Mouse (Mus musculus) small intestine, adult 10 weeks (tissue): ENCODE measurements around the gene Aplp1. TPM values are rescaled to one million over a fixed set of nuclear protein-coding genes. Genes with fewer than 3 reads are reported as not detected.

Source experiments
- polyA plus RNA-seq: library from polyadenylated mRNA; stranded (reverse); fragments of 350-450 nt; fragmentation: Illumina TruSeq; extraction: RNeasy Lipid Tissue Mini Kit (QIAGEN cat#74804); gene quantifications from one replicate; pipeline ENCODE4 v1.2.3, GENCODE M21; 2014; ENCODE audit warnings: low replicate concordance

Aplp1 gene
- 9.8 TPM for polyA plus RNA-seq

DNA sequence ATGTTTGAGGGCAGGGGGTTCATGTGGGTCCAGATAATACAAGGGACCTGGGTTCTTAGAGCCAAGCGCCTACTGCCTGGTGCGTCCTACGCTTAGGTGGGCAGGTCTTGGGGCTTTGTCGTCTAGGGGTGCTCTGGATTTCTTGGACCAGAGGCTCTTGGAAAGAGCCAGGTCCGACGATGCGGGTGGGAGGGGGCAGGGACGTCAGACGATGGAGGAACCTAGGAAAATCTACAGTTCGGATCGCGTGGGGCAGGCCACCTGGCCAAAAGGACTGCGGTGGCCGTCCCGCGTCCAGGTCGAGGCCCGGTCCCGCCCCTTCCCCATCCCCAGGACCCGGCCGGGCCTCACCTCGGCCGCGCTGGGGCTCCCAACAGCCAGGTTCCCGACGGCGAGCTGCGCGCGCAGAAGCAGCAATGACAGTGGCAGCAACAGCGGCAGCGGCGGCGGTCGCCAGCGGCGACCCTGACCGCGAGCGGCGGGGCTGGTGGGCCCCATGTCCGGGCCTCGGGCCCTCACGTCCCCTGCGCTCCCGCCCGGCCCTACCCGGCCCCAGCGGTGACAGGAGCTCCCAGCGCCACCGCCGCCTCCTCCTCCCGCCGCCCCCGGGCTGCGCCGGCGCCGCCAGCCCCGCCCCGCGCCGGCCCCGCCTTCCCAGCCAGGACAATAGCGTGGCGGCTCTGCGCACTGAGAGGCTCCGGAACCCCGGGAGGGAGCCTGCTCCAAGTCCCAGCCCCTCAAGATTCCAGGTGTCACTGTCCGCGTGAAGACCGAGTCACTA lies at the start of gene Aplp1:
Gene Aplp1, minus strand, starts transcription at position 565 of the 781 bp plus-strand sequence.

GRCm38 (mm10) chr7:30493401-30493931 lies 48.1 kb upstream of the Aplp1 start, which contains the start of gene Prodh2:
Gene Prodh2 (plus strand): TSS chr7:30493622.

DNA sequence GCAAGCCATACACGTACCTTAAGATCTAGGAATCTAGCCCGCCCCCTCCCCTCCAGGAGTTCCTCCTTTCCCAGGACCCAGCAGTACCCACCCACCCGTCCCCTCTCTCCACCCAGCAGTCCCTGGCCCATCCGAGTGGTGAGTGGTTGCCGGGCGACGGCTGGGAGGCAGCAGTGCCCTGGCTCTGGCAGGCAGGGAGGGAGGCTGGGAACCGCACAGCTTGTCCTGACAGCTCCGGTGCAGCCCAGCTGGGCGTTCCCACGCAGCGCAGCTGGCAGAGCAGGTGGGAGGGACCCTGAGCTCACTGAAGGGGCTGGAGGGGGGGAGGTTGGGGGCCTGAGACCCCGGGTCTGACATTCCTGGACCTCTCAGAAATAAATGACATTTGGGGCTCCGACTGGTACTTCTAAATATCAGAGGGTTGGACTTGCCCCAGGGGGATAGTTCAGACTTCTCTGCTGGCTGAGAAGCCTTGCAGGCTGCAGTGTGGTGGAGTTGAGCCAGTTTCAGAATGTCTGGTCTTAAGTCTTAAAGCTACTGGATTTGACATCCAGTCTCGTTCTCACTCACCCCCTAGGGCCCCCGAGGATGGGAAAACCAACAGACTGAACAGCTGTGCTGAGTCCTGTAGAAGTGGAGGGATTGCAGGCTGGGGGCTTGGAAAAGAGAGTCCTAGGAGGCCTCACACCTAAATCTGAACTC lies 12.4 kb upstream of the Aplp1 start, which contains the start of the genes Kirrel2 and Nphs1:
Gene Kirrel2, minus strand, starts transcription at position 62 of the 702 bp plus-strand sequence.
Gene Nphs1, plus strand, starts transcription at position 687 of the 702 bp plus-strand sequence.

GRCm38 (mm10) chr7:30421175-30421889 lies 24.0 kb downstream of the Aplp1 start, which contains the start of gene Nfkbid:
Gene Nfkbid (plus strand): TSS chr7:30421732.

DNA sequence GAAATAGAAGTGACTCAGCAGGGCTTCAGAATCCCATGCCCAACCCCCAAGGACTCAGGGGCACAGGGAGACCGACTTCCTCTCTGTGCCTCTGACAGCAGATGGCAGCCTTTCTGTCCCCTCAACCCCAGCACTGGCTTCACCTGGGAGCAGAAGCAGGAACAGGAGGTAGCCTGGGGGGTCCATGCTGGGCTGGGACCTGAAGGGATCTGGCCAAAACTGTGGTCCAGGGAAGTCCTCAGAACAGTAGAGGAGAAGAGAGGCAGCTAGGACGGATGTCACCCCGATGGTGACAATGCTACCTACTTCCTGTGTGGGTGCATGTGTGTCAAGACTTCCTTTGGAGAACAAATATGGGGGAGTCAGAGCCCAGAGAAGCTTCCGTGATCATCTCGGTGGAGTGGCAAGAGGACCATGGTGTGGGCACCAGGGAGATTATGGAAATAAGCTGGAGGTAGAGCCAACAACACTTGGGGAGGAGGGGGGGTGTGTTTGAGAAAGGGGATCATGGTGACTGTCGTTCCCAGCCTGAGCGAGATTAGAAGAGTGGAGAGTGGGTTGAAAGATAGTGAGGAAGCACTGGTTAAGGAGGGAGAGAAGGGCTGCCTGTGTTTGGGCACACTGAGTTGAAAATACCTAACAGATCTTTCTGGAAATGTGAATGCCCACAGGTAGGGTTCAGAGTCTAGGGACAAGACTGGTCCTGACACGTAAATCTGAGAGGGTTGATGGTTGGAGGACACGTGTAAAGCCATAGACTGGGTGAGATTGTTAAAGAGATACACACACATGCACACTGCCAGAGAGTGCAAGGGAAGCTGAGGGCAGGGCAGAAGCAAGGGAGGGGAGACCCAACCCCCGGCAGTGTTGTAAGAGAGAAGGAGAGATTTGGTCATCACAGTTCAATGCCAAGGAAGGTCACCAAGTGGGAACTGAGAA lies 25.5 kb downstream of the Aplp1 start, which contains the start of gene Hcst:
Gene Hcst, minus strand, starts transcription at position 294 of the 939 bp plus-strand sequence.

DNA sequence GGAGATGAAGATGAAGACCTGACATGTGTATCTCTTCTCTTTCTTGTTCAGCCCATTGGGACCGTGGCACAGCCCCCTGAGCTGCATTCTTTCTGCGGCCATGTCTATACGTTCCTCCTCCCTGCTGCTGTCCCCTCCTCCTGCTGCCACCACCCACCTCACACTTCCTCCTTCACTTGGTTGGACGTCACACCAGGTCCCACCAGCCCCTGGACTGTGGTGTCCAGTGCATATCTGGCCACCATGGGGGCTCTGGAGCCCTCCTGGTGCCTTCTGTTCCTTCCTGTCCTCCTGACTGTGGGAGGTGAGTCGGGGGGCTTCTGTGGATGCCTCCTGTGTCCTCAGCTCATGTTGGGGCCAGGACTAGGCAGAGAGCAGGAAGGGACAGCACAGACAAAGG lies 31.7 kb downstream of the Aplp1 start, which contains the start of gene Tyrobp:
Gene Tyrobp, plus strand, starts transcription at position 165 of the 400 bp plus-strand sequence.

Other genes starting within 250 kb of the Aplp1 start
- gene Capns1, start 246.7 kb downstream of the Aplp1 start, polyA plus RNA-seq: 24.3 TPM
- gene Polr2i, start 213.6 kb downstream of the Aplp1 start, polyA plus RNA-seq: not detected
- gene Tbcb, start 213.3 kb downstream of the Aplp1 start, polyA plus RNA-seq: 3.2 TPM
- gene Ovol3, start 209.8 kb downstream of the Aplp1 start, polyA plus RNA-seq: not detected
- not detected for gene Thap8, start 165.4 kb downstream of the Aplp1 start, polyA plus RNA-seq
- not detected for gene Wdr62, start 165.1 kb downstream of the Aplp1 start, polyA plus RNA-seq
- 1.2 TPM for gene Clip3, start 153.8 kb downstream of the Aplp1 start, polyA plus RNA-seq
- gene Alkbh6, start 136.8 kb downstream of the Aplp1 start, polyA plus RNA-seq: 2.9 TPM
- 1.6 TPM for gene Syne4, start 130.7 kb downstream of the Aplp1 start, polyA plus RNA-seq
- 0.71 TPM for gene E130208F15Rik, start 123.8 kb downstream of the Aplp1 start, polyA plus RNA-seq
- gene Sdhaf1, start 121.6 kb downstream of the Aplp1 start, polyA plus RNA-seq: 1.3 TPM
- 0.41 TPM for gene Lrfn3, start 82.8 kb downstream of the Aplp1 start, polyA plus RNA-seq
- 2.8 TPM for gene Tyrobp, start 31.8 kb downstream of the Aplp1 start, polyA plus RNA-seq
- gene Hcst, start 25.7 kb downstream of the Aplp1 start, polyA plus RNA-seq: not detected
- 0.67 TPM for gene Nfkbid, start 23.8 kb downstream of the Aplp1 start, polyA plus RNA-seq
- gene Kirrel2, start 12.2 kb upstream of the Aplp1 start, polyA plus RNA-seq: not detected
- 0.15 TPM for gene Nphs1, start 12.8 kb upstream of the Aplp1 start, polyA plus RNA-seq
- not detected for gene Prodh2, start 48.1 kb upstream of the Aplp1 start, polyA plus RNA-seq
- gene Arhgap33, start 89.5 kb upstream of the Aplp1 start, polyA plus RNA-seq: 0.11 TPM
- gene Hspb6, start 106.6 kb upstream of the Aplp1 start, polyA plus RNA-seq: 28.5 TPM
- gene Proser3, start 106.8 kb upstream of the Aplp1 start, polyA plus RNA-seq: 0.97 TPM
- gene Lin37, start 114.3 kb upstream of the Aplp1 start, polyA plus RNA-seq: not detected
- 2.6 TPM for gene U2af1l4, start 117.8 kb upstream of the Aplp1 start, polyA plus RNA-seq
- gene Gm49396, start 117.8 kb upstream of the Aplp1 start, polyA plus RNA-seq: 6.2 TPM
- 17.3 TPM for gene Psenen, start 118.1 kb upstream of the Aplp1 start, polyA plus RNA-seq
- not detected for gene Igflr1, start 119.9 kb upstream of the Aplp1 start, polyA plus RNA-seq
- gene Kmt2b, start 143.2 kb upstream of the Aplp1 start, polyA plus RNA-seq: 4.6 TPM
- gene Zbtb32, start 153.4 kb upstream of the Aplp1 start, polyA plus RNA-seq: not detected
- gene Upk1a, start 167.3 kb upstream of the Aplp1 start, polyA plus RNA-seq: not detected
- gene Cox6b1, start 180.6 kb upstream of the Aplp1 start, polyA plus RNA-seq: 1,034 TPM
- not detected for gene Etv2, start 190.3 kb upstream of the Aplp1 start, polyA plus RNA-seq
- gene Rbm42, start 204.8 kb upstream of the Aplp1 start, polyA plus RNA-seq: not detected
- gene Haus5, start 219.5 kb upstream of the Aplp1 start, polyA plus RNA-seq: 2.8 TPM
- not detected for gene Pmis2, start 226.1 kb upstream of the Aplp1 start, polyA plus RNA-seq